Mouse (Mus musculus) cerebellum, adult 2 months (tissue): ENCODE results near the gene Selenok. TPM values are rescaled to one million over a fixed set of nuclear protein-coding genes. Genes with fewer than 3 reads are reported as not detected.

ENCODE experiments used
- DNase-seq, 2 experiments: peaks; one replicate each; pipeline ENCODE4 v3.0.0; 2021
- H3K27ac ChIP-seq: fragments of 200-500 bp; 2 replicates; pipeline ENCODE4 v1.5.1; 2012; ENCODE audit warnings: low read length, control low read depth, inconsistent platforms; ENCODE audit not compliant: insufficient read depth
- H3K27me3 ChIP-seq: fragments of 200-500 bp; 2 replicates; pipeline ENCODE4 v1.6.1; 2012; ENCODE audit warnings: inconsistent platforms, mild to moderate bottlenecking, low read length, moderate library complexity; ENCODE audit not compliant: control insufficient read depth, insufficient read depth
- H3K4me1 ChIP-seq: fragments of 200-500 bp; 2 replicates; pipeline ENCODE4 v1.6.1; 2011; ENCODE audit warnings: low read length; ENCODE audit not compliant: control insufficient read depth, insufficient read depth
- H3K4me3 ChIP-seq: fragments of 200-500 bp; replicated peaks from 2 replicates; pipeline ENCODE3; 2011; ENCODE audit warnings: mild to moderate bottlenecking, low read depth, low read length, control low read depth; ENCODE audit not compliant: insufficient read depth
- CTCF ChIP-seq: fragments of 200-500 bp; IDR thresholded peaks from 2 replicates; pipeline ENCODE4 v1.5.1; 2011; ENCODE audit warnings: low read depth, mild to moderate bottlenecking, control low read depth, low read length, moderate library complexity, borderline replicate concordance; ENCODE audit not compliant: insufficient read depth
- POLR2A ChIP-seq: fragments of 200-500 bp; IDR thresholded peaks from 2 replicates; pipeline ENCODE4 v1.6.1; 2011; ENCODE audit warnings: low read length, control low read depth, borderline replicate concordance; ENCODE audit not compliant: insufficient read depth
- WGBS: fragments of 180-500 bp; shearing (Covaris S2); methylation state at CpG from one replicate; pipeline ENCODE4 v1.1.7; 2018; 5-methylcytosine and 5-hydroxymethylcytosine counted together
- polyA plus RNA-seq: library from polyadenylated mRNA; depleted of rRNA; stranded (reverse); fragments of >200 nt; gene quantifications from 2 replicates; pipeline ENCODE4 v1.2.3, GENCODE M21; 2012

Selenok gene
- polyA plus RNA-seq, 1 experiment, result 183 TPM

DNA sequence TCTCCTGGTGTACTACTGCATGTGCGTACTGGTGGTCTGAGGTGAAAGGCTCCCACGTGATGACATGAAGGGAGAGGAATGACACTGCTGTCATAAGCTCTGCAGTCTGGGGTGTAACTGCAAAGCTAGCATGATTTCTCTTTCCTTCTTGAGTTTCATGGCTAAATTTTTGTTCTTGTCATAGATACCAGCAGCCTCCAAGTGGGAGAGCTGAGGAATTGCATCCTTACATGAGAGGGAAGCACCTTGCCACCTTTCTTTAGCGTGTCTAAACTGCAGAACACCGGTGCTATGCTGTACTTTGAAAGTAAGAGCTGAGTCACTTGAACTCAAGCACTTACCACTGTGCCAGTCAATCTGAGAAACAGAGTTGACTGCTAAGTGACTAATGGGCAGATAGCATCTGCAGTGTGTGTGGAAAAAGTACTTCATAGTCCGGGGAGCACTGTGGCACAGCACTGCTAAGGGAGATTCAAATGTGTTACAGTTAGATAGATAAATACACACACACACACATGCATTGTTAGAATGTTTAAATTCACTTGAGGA is 21.3 kb upstream of the Selenok start:
- TF ChIP-seq CTCF (no peak), POLR2A (no peak)
- WGBS, result 74% methylated on average over 5 of the region's 5 CpGs

DNA sequence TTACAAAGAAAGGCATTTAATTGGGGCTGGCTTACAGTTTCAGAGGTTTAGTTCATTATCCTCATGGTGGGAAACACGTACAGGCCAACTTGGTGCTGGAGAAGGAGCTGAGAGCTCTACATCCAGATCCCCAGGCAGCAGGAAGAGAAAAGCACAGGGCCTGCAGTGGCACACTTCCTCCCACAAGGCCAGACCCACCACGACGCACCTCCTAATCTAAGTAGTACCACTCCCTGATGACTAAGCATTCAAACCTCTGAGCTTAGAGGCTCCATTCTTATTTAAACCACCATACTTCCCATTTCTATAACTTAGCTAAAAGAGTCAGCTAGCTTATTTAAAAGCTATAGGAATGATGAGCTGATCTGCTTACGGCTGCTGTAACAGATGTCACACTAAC is 17.3 kb upstream of the Selenok start:
- no peak overlapping the region for H3K27ac ChIP-seq
- 89% methylated on average over 4 of the region's 4 CpGs for WGBS
- H3K4me1 ChIP-seq, result no peaks in the 10 kb centered on the region
- H3K27me3 ChIP-seq, result no peaks in the 10 kb centered on the region
- DNase-seq, result no peak
- no peak overlapping the region for H3K4me3 ChIP-seq
- TF ChIP-seq CTCF, result no peak
- no peak for TF ChIP-seq POLR2A

More for the DNA sequence above, 21.3 kb upstream of the Selenok start:
- Histone ChIP-seq H3K27ac (no peak overlapping the region), H3K27me3 (no peaks in the 10 kb centered on the region), H3K4me3 (no peak overlapping the region), H3K4me1 (no peaks in the 10 kb centered on the region)
- no peak for DNase-seq

DNA sequence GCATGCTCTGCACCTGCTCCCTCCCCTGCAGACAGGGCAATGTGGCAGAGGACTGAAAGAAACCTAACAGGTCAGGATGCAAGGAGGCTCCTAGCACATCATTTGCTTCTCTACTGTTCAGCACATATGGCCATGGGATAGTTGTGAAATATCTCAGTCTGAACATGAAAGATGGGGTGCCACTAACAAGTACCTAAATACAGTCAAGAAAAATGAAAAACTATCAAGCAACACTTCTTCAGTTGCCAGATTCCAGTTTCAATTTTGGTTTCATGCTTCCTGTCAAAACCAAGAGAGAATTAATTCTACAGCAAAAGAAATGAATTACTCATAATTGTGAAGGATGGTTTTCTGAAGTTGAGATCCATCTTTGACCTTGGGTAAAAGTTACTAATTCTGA is 10.7 kb upstream of the Selenok start:
- DNase-seq, result no peak
- no peaks in the 10 kb centered on the region for H3K27me3 ChIP-seq
- H3K27ac ChIP-seq, result no peak overlapping the region
- TF ChIP-seq POLR2A (no peak), CTCF (no peak)
- H3K4me3 ChIP-seq, result no peak overlapping the region
- H3K4me1 ChIP-seq, result no peaks in the 10 kb centered on the region

DNA sequence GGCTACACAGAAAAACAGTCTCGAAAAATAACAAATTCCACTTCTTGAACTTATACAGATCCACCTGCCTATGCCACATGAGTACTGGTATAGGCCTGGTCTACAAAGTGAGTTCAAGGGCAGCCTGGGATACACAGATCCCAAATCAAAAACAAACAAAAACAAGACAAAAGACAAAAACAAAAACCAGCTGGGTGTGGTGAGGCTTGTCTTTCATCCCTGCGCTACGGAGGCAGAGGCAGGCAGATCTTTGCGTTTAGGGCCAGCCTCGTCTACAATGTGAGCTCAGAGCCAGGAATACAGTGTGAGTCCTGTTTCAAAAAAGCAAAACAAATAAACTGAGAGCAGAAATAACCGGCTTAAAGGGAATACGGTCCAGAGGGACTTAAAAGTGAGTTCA is 497 bp upstream of the Selenok start:
- WGBS, result 57% methylated on average over 7 of the region's 7 CpGs
- TF ChIP-seq POLR2A, result no peak
- no peak for TF ChIP-seq CTCF

DNA sequence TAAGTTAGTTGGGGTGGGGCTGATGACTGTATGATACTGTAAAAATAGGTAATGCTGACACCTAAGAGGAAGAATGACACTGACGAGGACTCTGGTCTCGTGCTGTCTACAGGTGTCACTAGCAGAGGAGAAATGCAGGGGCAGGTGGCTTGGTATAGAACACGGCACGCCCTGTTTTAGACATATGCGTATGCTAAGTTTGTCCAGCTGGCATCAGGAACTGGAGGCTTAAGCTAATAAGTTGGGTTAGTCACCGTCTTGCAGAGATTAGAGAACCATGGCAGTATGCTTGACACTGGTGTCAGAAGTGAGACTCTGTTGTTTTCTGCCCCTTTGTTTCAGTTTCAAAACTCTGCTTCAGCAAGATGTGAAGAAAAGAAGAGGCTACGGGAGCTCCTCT is 3.3 kb downstream of the Selenok start:
- Histone ChIP-seq H3K27ac (no peak overlapping the region), H3K4me3 (no peak overlapping the region), H3K27me3 (no peaks in the 10 kb centered on the region), H3K4me1 (peaks cover 2% of the 10 kb centered on the region; the same call in 1 of the 2 replicates)
- WGBS, result 92% methylated on average over 7 of the region's 7 CpGs
- no peak for DNase-seq
- no peak for TF ChIP-seq POLR2A
- no peak for TF ChIP-seq CTCF

More for the DNA sequence above, 497 bp upstream of the Selenok start:
- Histone ChIP-seq H3K4me3 (peak overlapping the region; percentile 70), H3K4me1 (peaks cover 2% of the 10 kb centered on the region; the same call in 1 of the 2 replicates), H3K27ac (peak overlapping the region; percentile 6; the same call in 1 of the 2 replicates), H3K27me3 (no peaks in the 10 kb centered on the region)
- DNase-seq, result no peak

DNA sequence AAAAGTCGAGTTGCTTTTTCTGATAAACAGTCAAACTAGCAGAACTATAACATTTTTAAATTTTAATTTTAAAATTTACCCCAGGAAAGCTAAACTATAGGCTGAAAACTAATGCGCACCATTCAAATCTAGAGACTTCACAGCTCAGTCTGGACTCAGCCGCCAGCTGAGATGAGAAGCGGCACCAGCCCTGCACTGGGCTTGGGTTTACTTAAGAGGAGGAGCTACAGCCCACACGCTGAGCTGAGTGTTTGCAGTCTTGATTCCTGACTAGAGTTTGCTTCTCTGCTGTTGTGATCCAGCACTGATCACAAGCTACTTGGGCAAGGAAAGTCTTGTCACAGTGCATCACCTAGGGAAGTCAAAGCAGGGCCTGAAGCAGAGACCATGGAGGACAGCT is 3.9 kb downstream of the Selenok start:
- Histone ChIP-seq H3K4me3 (no peak overlapping the region), H3K4me1 (peaks cover 2% of the 10 kb centered on the region; the same call in 1 of the 2 replicates), H3K27me3 (no peaks in the 10 kb centered on the region), H3K27ac (no peak overlapping the region)
- no peak for DNase-seq
- TF ChIP-seq CTCF (no peak), POLR2A (no peak)
- 84% methylated on average over 5 of the region's 5 CpGs for WGBS

DNA sequence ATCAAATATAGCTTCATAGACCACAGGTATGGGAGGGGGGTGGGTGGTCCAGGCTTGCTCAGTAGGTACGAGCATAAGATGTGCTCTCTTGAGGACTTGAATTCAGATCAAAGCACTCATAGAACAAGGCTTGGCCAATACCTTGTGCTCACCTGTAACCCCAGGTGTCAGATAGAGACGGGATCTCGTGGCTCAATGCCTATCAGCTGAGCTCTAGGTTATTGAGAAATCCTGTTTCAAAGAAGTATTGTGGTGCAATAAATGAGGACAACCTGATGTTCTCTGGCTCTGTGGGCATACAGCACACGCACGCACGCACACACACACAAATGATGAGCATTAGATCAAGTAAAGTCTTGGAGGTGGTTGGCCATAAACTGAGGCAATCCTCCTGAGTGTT is 8.8 kb downstream of the Selenok start:
- Histone ChIP-seq H3K27me3 (no peaks in the 10 kb centered on the region), H3K4me3 (no peak overlapping the region), H3K27ac (no peak overlapping the region), H3K4me1 (peaks cover 2% of the 10 kb centered on the region; the same call in 1 of the 2 replicates)
- WGBS, result 98% methylated on average over 6 of the region's 6 CpGs
- DNase-seq, result no peak
- TF ChIP-seq CTCF, result no peak
- no peak for TF ChIP-seq POLR2A
